Comparison of ENCODE assay signal across 1 mouse cellular context in genomic region chr9:106398667-106399311, GRCm38 (mm10).
TF ChIP-seq lines count a peak whose summit lies in the region.

No protein-coding gene starts in this region.

TF ChIP-seq in MEL, 35 proteins besides CTCF, POLR2A, EP300 and RAD21:
- TF ChIP-seq MXI1 (IDR thresholded peaks at IDR 0.05; ENCODE audit: low read depth, low read length), result no peak
- 0 out of 2 replicates have a peak, but pooled peaks have one; percentile 21 for TF ChIP-seq TBP (IDR thresholded peaks at IDR 0.05; ENCODE audit: low read depth, low read length)
- peak; percentile 61; the same call in 1 of the 2 replicates for TF ChIP-seq TCF12 (IDR thresholded peaks at IDR 0.05; ENCODE audit: low read depth, low read length)
- TF ChIP-seq GATA1 (IDR thresholded peaks at IDR 0.05; ENCODE audit: low read depth, low read length), result peak; percentile 93
- TF ChIP-seq JUND (IDR thresholded peaks at IDR 0.05; ENCODE audit: low read depth, low read length), result no peak
- no peak for TF ChIP-seq E2F4 (IDR thresholded peaks at IDR 0.05; ENCODE audit: borderline replicate concordance, low read depth, low read length)
- peak; percentile 45; the same call in 1 of the 2 replicates for TF ChIP-seq MYC (IDR thresholded peaks at IDR 0.05; ENCODE audit: low read depth, low read length)
- no peak for TF ChIP-seq CHD2 (IDR thresholded peaks at IDR 0.05; ENCODE audit: low read length)
- no peak for TF ChIP-seq NELFE (IDR thresholded peaks at IDR 0.05; ENCODE audit: low read depth, low read length)
- peak; percentile 74 for TF ChIP-seq TAL1 (IDR thresholded peaks at IDR 0.05; ENCODE audit: low read length)
- TF ChIP-seq MAZ (IDR thresholded peaks at IDR 0.05; ENCODE audit: low read depth, low read length), result no peak
- TF ChIP-seq ZC3H11A (IDR thresholded peaks at IDR 0.05; ENCODE audit: low read depth, low read length), result no peak
- TF ChIP-seq CHD1 (IDR thresholded peaks at IDR 0.05; ENCODE audit: low read depth, low read length), result no peak
- no peak for TF ChIP-seq MAX (IDR thresholded peaks at IDR 0.05; ENCODE audit: low read length)
